Mouse (Mus musculus): ENCODE measurements around the gene Gm45337.
"Not testable (repeated sequence)": the region's sequence is repeated elsewhere in the genome, so short reads cannot be mapped to it uniquely, and the experiment has no call there.

The Gm45337 gene

GRCm38 (mm10) chr7:142144507-142144906 lies at the start of gene Gm45337:
Gm45337 (minus strand) TSS chr7:142144607.
- no peak for DNase-seq (ENCODE audit: inconsistent age in 2 of 2, low spot score in 1 of 2)

GRCm38 (mm10) chr7:142190289-142190688 lies 45.9 kb upstream of the Gm45337 start, which contains the start of gene Gm10153:
Gm10153 (minus strand) TSS chr7:142190389.
- DNase-seq (ENCODE audit: inconsistent age in 2 of 2, low spot score in 1 of 2) = no peak

- DNase-seq (ENCODE audit: inconsistent age in 2 of 2, low spot score in 1 of 2) = no peak
These were observed 43.7 kb upstream of the Gm45337 start for GRCm38 (mm10) chr7:142188156-142188555.

GRCm38 (mm10) chr7:142181021-142181420 lies 36.6 kb upstream of the Gm45337 start:
- no peak for DNase-seq (ENCODE audit: inconsistent age in 2 of 2, low spot score in 1 of 2)

- no peak for DNase-seq (ENCODE audit: inconsistent age in 2 of 2, low spot score in 1 of 2)
These were observed 34.3 kb upstream of the Gm45337 start for GRCm38 (mm10) chr7:142178685-142179084.

- DNase-seq (ENCODE audit: inconsistent age in 2 of 2, low spot score in 1 of 2) = not testable (repeated sequence)
These were observed 31.5 kb upstream of the Gm45337 start, which contains the start of gene Krtap5-2 for GRCm38 (mm10) chr7:142175905-142176304. Krtap5-2 (minus strand) TSS chr7:142176005.

- DNase-seq (ENCODE audit: inconsistent age in 2 of 2, low spot score in 1 of 2) = no peak
These were observed 25.4 kb upstream of the Gm45337 start for GRCm38 (mm10) chr7:142169836-142170235.

- DNase-seq (ENCODE audit: inconsistent age in 2 of 2, low spot score in 1 of 2) = not testable (repeated sequence)
These were observed 21.2 kb upstream of the Gm45337 start, which contains the start of gene Gm4553 for GRCm38 (mm10) chr7:142165639-142166038. Gm4553 (minus strand) TSS chr7:142165739.

GRCm38 (mm10) chr7:142159366-142159765 lies 15.0 kb upstream of the Gm45337 start:
- DNase-seq (ENCODE audit: inconsistent age in 2 of 2, low spot score in 1 of 2) = peak; percentile 27 to 32

- DNase-seq (ENCODE audit: inconsistent age in 2 of 2, low spot score in 1 of 2) = not testable (repeated sequence)
These were observed 12.6 kb upstream of the Gm45337 start, which contains the start of gene Gm29735 for GRCm38 (mm10) chr7:142157013-142157412. Gm29735 (minus strand) TSS chr7:142157113.

GRCm38 (mm10) chr7:142155308-142155707 lies 10.9 kb upstream of the Gm45337 start:
- DNase-seq (ENCODE audit: inconsistent age in 2 of 2, low spot score in 1 of 2) = no peak

- no peak for DNase-seq (ENCODE audit: inconsistent age in 2 of 2, low spot score in 1 of 2)
These were observed 7.8 kb upstream of the Gm45337 start for GRCm38 (mm10) chr7:142152191-142152590.

GRCm38 (mm10) chr7:142148633-142149032 lies 4.2 kb upstream of the Gm45337 start:
- no peak for DNase-seq (ENCODE audit: inconsistent age in 2 of 2, low spot score in 1 of 2)

- peak; percentile 22 to 81 for DNase-seq (ENCODE audit: inconsistent age in 2 of 2, low spot score in 1 of 2)
These were observed 1.6 kb upstream of the Gm45337 start for GRCm38 (mm10) chr7:142146033-142146432.

- DNase-seq (ENCODE audit: inconsistent age in 2 of 2, low spot score in 1 of 2) = no peak
These were observed 1.1 kb upstream of the Gm45337 start for GRCm38 (mm10) chr7:142145413-142145940.

- not testable (repeated sequence) for DNase-seq (ENCODE audit: inconsistent age in 2 of 2, low spot score in 1 of 2)
These were observed 849 bp downstream of the Gm45337 start for GRCm38 (mm10) chr7:142143506-142144010.

- DNase-seq (ENCODE audit: inconsistent age in 2 of 2, low spot score in 1 of 2) = no peak
These were observed 3.7 kb downstream of the Gm45337 start for GRCm38 (mm10) chr7:142140696-142141095.

GRCm38 (mm10) chr7:142135934-142136333 lies 8.5 kb downstream of the Gm45337 start, which contains the start of gene Gm39115:
Gm39115 (minus strand) TSS chr7:142136034.
- not testable (repeated sequence) for DNase-seq (ENCODE audit: inconsistent age in 2 of 2, low spot score in 1 of 2)

- DNase-seq (ENCODE audit: inconsistent age in 2 of 2, low spot score in 1 of 2) = no peak
These were observed 10.0 kb downstream of the Gm45337 start for GRCm38 (mm10) chr7:142134206-142134995.

- DNase-seq (ENCODE audit: inconsistent age in 2 of 2, low spot score in 1 of 2) = no peak
These were observed 15.6 kb downstream of the Gm45337 start for GRCm38 (mm10) chr7:142128843-142129242.

GRCm38 (mm10) chr7:142120629-142121028 lies 23.8 kb downstream of the Gm45337 start, which contains the start of gene Gm45618:
Gm45618 (minus strand) TSS chr7:142120729.
- DNase-seq (ENCODE audit: inconsistent age in 2 of 2, low spot score in 1 of 2) = not testable (repeated sequence)

- peak; percentile 15 to 59 for DNase-seq (ENCODE audit: inconsistent age in 2 of 2, low spot score in 1 of 2)
These were observed 24.8 kb downstream of the Gm45337 start for GRCm38 (mm10) chr7:142119632-142120031.

Data from adrenal gland, adult (tissue).